In the genomic region with DNA sequence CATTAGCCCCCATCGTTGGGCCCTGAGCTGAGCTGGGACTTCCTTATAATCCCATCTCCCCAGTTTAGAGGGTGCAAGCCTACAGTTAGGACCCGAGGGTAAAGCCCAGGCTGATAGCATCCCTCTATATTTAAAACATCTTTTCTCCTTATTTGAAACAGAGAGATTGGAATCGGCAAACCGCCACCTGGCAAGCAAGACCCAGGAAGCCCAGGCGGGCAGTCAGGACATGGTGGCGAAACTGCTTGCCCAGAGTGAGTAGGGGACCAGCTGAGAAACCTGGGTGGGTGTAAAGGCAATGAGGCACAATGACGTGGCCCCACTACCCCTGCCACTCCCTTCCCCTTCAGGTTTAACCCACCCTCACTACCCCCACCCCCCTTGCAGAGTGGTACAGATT, we compare ENCODE assay signal across 9 mouse cellular contexts. TPM values are rescaled to one million over a fixed set of nuclear protein-coding genes. Genes with fewer than 3 reads are reported as not detected.
A peak's percentile ranks its signal among the peaks of the same experiment; 100 is the strongest.
DNase-seq lines count a peak whose midpoint lies in the region; ATAC-seq and TF ChIP-seq lines count a peak whose summit lies in the region.
"Had no signal": no experiment of that assay in that cellular context is flagged by ENCODE, and none has a peak within 500 bp of the region (broad histone marks: within the 10 kb centered on the region; RNA-seq: fewer than 3 reads in every experiment).

No protein-coding gene starts in this region.

- no peak overlapping the region for H3K9ac ChIP-seq in heart, adult 2 months (ENCODE audit: low read depth, low read length)
- no peak overlapping the region for H3K9ac ChIP-seq in forebrain, embryonic 14.5 days (ENCODE audit: low read length)
- no peak overlapping the region for H3K9ac ChIP-seq in limb, embryonic 11.5 days (ENCODE audit: low read length)

- no peak for ATAC-seq in forebrain, embryonic 14.5 days
- no peak for ATAC-seq in limb, embryonic 11.5 days (ENCODE audit: insufficient number of reproducible peaks, low FRiP score, low TSS enrichment, low read depth)

- no peak for TF ChIP-seq POLR2A in heart, adult 2 months (IDR thresholded peaks at IDR 0.05; ENCODE audit: insufficient read depth, low read depth, low read length)

- TF ChIP-seq EP300 in heart, adult 2 months (IDR thresholded peaks at IDR 0.05; ENCODE audit: insufficient read depth, low read depth, low read length): no peak

- no peak for DNase-seq in heart, adult 2 months
- DNase-seq in heart, postnatal 10 days: no peak
- DNase-seq in forebrain, embryonic 14.5 days (ENCODE audit: low spot score): no peak
- DNase-seq in limb, embryonic 11.5 days (ENCODE audit: low spot score): no peak
- no peak for DNase-seq in thymus, postnatal 10 days (ENCODE audit: low spot score in 2 of 2)
- DNase-seq in ovary, adult 18-20 months (ENCODE audit: low spot score): no peak
- DNase-seq in urinary bladder, postnatal 36 days (ENCODE audit: low spot score in 2 of 2): no peak
- DNase-seq: layer of hippocampus, postnatal 36 days had no signal

- no peak for TF ChIP-seq CTCF in heart, adult 2 months (IDR thresholded peaks at IDR 0.05)
- no peak for TF ChIP-seq CTCF in E14TG2a.4 (conservative IDR thresholded peaks at IDR 0.05; ENCODE audit: low read length)

- H3K27me3 ChIP-seq in heart, adult 2 months (ENCODE audit: control insufficient read depth, insufficient read depth, low read length): no peaks in the 10 kb centered on the region
- no peaks in the 10 kb centered on the region for H3K27me3 ChIP-seq in E14TG2a.4 (ENCODE audit: insufficient read depth, low read length)
- H3K27me3 ChIP-seq in forebrain, embryonic 14.5 days (replicated peaks; ENCODE audit: control insufficient read depth, insufficient read depth, low read length): no peaks in the 10 kb centered on the region
- no peaks in the 10 kb centered on the region for H3K27me3 ChIP-seq in limb, embryonic 11.5 days (ENCODE audit: control insufficient read depth, insufficient read depth, low read length)

- peaks cover 77% of the 10 kb centered on the region for H3K36me3 ChIP-seq in heart, adult 2 months (ENCODE audit: control insufficient read depth, insufficient read depth, low read length)
- H3K36me3 ChIP-seq in E14TG2a.4 (ENCODE audit: insufficient read depth, low read length): peaks cover 94% of the 10 kb centered on the region
- peaks cover 100% of the 10 kb centered on the region for H3K36me3 ChIP-seq in forebrain, embryonic 14.5 days (ENCODE audit: control insufficient read depth, insufficient read depth, low read length)
- H3K36me3 ChIP-seq in limb, embryonic 11.5 days (ENCODE audit: control insufficient read depth, insufficient read depth, low read length): peaks cover 38% of the 10 kb centered on the region

- H3K4me3 ChIP-seq in heart, adult 2 months: no peak overlapping the region
- H3K4me3 ChIP-seq in E14TG2a.4 (replicated peaks; ENCODE audit: low read length): peak overlapping the region; percentile 54
- no peak overlapping the region for H3K4me3 ChIP-seq in forebrain, embryonic 14.5 days (ENCODE audit: low read depth, low read length)
- no peak overlapping the region for H3K4me3 ChIP-seq in limb, embryonic 11.5 days (ENCODE audit: low read depth, low read length)

- peak overlapping the region; percentile 94 for H3K27ac ChIP-seq in heart, adult 2 months
- H3K27ac ChIP-seq in forebrain, embryonic 14.5 days (ENCODE audit: low read depth, low read length): 0 out of 2 replicates have a peak overlapping the region, but pooled peaks have one; percentile 59
- H3K27ac ChIP-seq in limb, embryonic 11.5 days (replicated peaks; ENCODE audit: low read depth, low read length): 0 out of 2 replicates have a peak overlapping the region, but pooled peaks have one; percentile 0

- H3K79me2 ChIP-seq in heart, adult 2 months (replicated peaks; ENCODE audit: control insufficient read depth, insufficient read depth, low read length): peaks cover 3% of the 10 kb centered on the region

- 36% methylated on average over 7 of the region's 7 CpGs for WGBS in heart, adult 2 months
- WGBS in forebrain, embryonic 14.5 days: 74% methylated on average over 7 of the region's 7 CpGs
- 84% methylated on average over 7 of the region's 7 CpGs for WGBS in limb, embryonic 11.5 days

- peaks cover 46% of the 10 kb centered on the region for H3K4me1 ChIP-seq in heart, adult 2 months (ENCODE audit: control insufficient read depth, insufficient read depth, low read length)
- peaks cover 98% of the 10 kb centered on the region for H3K4me1 ChIP-seq in E14TG2a.4 (replicated peaks; ENCODE audit: low read depth, low read length)
- H3K4me1 ChIP-seq in forebrain, embryonic 14.5 days (ENCODE audit: control insufficient read depth, insufficient read depth, low read length): peaks cover 62% of the 10 kb centered on the region
- peaks cover 58% of the 10 kb centered on the region for H3K4me1 ChIP-seq in limb, embryonic 11.5 days (ENCODE audit: control insufficient read depth, insufficient read depth, low read length)

- no peaks in the 10 kb centered on the region for H3K9me3 ChIP-seq in E14TG2a.4 (ENCODE audit: low read length)
- no peaks in the 10 kb centered on the region for H3K9me3 ChIP-seq in forebrain, embryonic 14.5 days (replicated peaks; ENCODE audit: control insufficient read depth, low read length)
- H3K9me3 ChIP-seq in limb, embryonic 11.5 days (ENCODE audit: control insufficient read depth, low read length): no peaks in the 10 kb centered on the region

- intact Hi-C loops in heart, adult 2 months (cut with DNase I): no loop called here
- intact Hi-C loops in heart, postnatal 10 days (cut with DNase I): no loop called here

- H3K4me2 ChIP-seq in forebrain, embryonic 14.5 days (ENCODE audit: low read length): no peak overlapping the region
- peak overlapping the region; percentile 10; the same call in 1 of the 2 replicates for H3K4me2 ChIP-seq in limb, embryonic 11.5 days (ENCODE audit: low read depth, severe bottlenecking)

RNA-seq across cellular contexts. Expression of a gene that starts 8.5 kb away (rescaled TPM):
- 10 to 100 TPM; 56.5 to 66.3 TPM for total RNA-seq in heart, adult 2 months (2021)
- polyA plus RNA-seq in heart, adult 2 months (2012; rRNA removed): 25.9 and 28.3 TPM in 2 replicates
- 10 to 100 TPM; 79.2 to 90.2 TPM for total RNA-seq in heart, postnatal 10 days (2021)
- polyA plus RNA-seq in forebrain, embryonic 14.5 days (2014; fragmentation: Nextera tagmentation; extraction: Ambion mirVana): 30.4 and 44.0 TPM in 2 replicates
- polyA plus RNA-seq in limb, embryonic 11.5 days (2014; fragmentation: Nextera tagmentation; extraction: Ambion mirVana): 34.3 and 40.6 TPM in 2 replicates

Comparison
In these comparisons a context has a peak if more than half of its experiments do, and no peak if none do; other contexts are left out.
1. H3K27ac ChIP-seq: peak in every context shown above with its lines; median percentile 94 in heart, adult 2 months; 59 in forebrain, embryonic 14.5 days; 0 in limb, embryonic 11.5 days.